Mouse (Mus musculus): ENCODE measurements at regions not wholly inside any gene's neighbourhood (a gene's known extent, or its start where the extent isn't known, plus 50 kb on each side); places are given as distances from the start of the nearest gene placed in this dataset.

- no peak for TF ChIP-seq CTCF (conservative IDR thresholded peaks at IDR 0.05; ENCODE audit: low read length)
- no peak for TF ChIP-seq NANOG (IDR thresholded peaks at IDR 0.05; ENCODE audit: borderline replicate concordance, low read length)
- TF ChIP-seq POU5F1 (IDR thresholded peaks at IDR 0.05; ENCODE audit: borderline replicate concordance, low read length): no peak
Observed at GRCm38 (mm10) chr17:80825971-80826730, 97.9 kb upstream of the Map4k3 start.
